Mouse (Mus musculus) embryonic facial prominence, embryonic 12.5 days (tissue): ENCODE measurements around the gene Zfp65. TPM values are rescaled to one million over a fixed set of nuclear protein-coding genes. Genes with fewer than 3 reads are reported as not detected.
"Not testable (repeated sequence)": the region's sequence is repeated elsewhere in the genome, so short reads cannot be mapped to it uniquely, and the experiment has no call there.

ENCODE experiments used
- ATAC-seq: fragments of 200-750 bp; cut with Nextera tagmentation; 2 replicates; pipeline ENCODE4 v1.8.0; 2017; ENCODE audit not compliant: insufficient number of reproducible peaks, insufficient read depth, low FRiP score, low TSS enrichment
- H3K27ac ChIP-seq: fragments of 300-500 bp; sonication (generic); 2 replicates; pipeline ENCODE4 v1.5.1; 2016; ENCODE audit warnings: mild to moderate bottlenecking
- H3K27me3 ChIP-seq: fragments of 300-500 bp; sonication (generic); 2 replicates; pipeline ENCODE4 v1.6.1; 2016; ENCODE audit warnings: mild to moderate bottlenecking, moderate library complexity
- H3K36me3 ChIP-seq: fragments of 300-500 bp; sonication (generic); 2 replicates; pipeline ENCODE4 v1.6.1; 2016; ENCODE audit warnings: mild to moderate bottlenecking
- H3K4me1 ChIP-seq: fragments of 300-500 bp; sonication (generic); 2 replicates; pipeline ENCODE4 v1.6.1; 2016
- H3K4me2 ChIP-seq: fragments of 300-500 bp; sonication (generic); replicated peaks from 2 replicates; pipeline ENCODE4 v1.6.1; 2016; ENCODE audit warnings: mild to moderate bottlenecking, moderate library complexity
- H3K4me3 ChIP-seq: fragments of 300-500 bp; sonication (generic); 2 replicates; pipeline ENCODE4 v1.5.1; 2016; ENCODE audit warnings: mild to moderate bottlenecking
- H3K9ac ChIP-seq: fragments of 300-500 bp; sonication (generic); 2 replicates; pipeline ENCODE4 v1.6.1; 2016; ENCODE audit warnings: mild to moderate bottlenecking, moderate library complexity
- H3K9me3 ChIP-seq: fragments of 300-500 bp; sonication (generic); 2 replicates; pipeline ENCODE4 v1.6.1; 2016; ENCODE audit warnings: mild to moderate bottlenecking, moderate library complexity
- WGBS: fragments of 180-500 bp; shearing (Covaris S2); methylation state at CpG from one replicate; pipeline ENCODE4 v1.1.7; 2016; 5-methylcytosine and 5-hydroxymethylcytosine counted together
- polyA plus RNA-seq: library from polyadenylated mRNA; unstranded; fragments of >200 nt; fragmentation: Nextera tagmentation; extraction: Ambion mirVana; gene quantifications from 2 replicates; pipeline ENCODE4 v1.2.1, GENCODE M21; 2016

Zfp65 gene
- polyA plus RNA-seq, 1 experiment from 2014 or later, result 10.5 TPM

DNA sequence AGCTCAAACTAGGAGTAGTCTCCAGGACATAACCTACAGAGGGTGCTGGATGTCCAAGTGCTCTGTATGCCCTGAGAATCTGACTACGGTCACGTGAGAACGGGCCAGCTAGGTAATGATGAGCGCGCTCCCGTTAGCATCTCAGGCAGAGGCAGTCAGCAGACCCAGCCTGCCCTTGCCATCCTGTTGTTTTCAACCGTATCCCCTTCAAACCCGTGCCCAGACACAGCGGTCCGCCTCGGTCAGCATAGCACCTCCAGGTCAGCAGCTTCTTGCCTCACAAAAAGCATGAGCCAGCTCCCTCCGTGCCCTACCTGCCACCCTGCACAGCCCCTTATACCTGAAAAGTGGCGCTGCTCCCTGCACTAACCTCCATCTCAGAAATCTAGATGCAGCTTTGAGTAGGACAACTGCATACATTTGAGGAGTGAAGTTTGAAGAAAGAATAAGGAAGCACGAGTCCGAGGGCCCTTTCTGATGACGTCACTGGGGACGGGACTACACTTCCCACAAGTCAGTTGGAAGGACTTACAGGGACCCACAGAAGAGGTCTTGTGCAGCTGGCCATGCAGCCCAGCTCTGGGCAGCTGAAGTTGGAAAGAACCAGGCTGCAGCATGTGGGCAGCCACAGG lies 5.0 kb downstream of the Zfp65 start:
- Histone ChIP-seq H3K27me3 (no peaks in the 10 kb centered on the region), H3K4me1 (peaks cover 8% of the 10 kb centered on the region; the same call in 1 of the 2 replicates), H3K4me2 (peak overlapping the region; percentile 70), H3K4me3 (peak overlapping the region; percentile 68), H3K9me3 (no peaks in the 10 kb centered on the region), H3K36me3 (no peaks in the 10 kb centered on the region), H3K27ac (peak overlapping the region; percentile 48; the same call in 1 of the 2 replicates), H3K9ac (peak overlapping the region; percentile 67)
- peak; percentile 95 for ATAC-seq
- under 1% methylated on average over 17 of the region's 17 CpGs for WGBS

DNA sequence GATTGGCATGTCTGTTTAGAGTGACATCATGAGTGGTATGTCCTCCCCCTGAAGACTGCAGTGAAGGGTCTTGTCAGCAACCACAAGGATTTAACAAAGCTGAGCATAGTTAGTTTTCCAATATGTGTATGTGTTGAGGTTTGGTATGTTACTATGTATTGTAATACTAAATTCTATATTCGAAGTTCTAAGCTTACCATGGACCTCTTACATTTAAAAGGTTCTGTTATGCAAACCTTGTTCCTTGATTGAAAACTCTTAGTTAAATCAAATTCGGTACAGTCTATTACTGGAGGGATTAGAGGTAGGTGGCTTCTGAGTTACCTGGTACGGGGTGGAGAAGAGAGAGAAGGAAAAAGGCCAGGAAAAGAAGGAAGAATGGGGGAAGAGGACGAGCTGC lies 42.0 kb downstream of the Zfp65 start, which contains the start of gene Zfp738:
Gene Zfp738 (minus strand): TSS at position 101 of the 400 bp plus-strand sequence.
- Histone ChIP-seq H3K4me2 (no peak within 1 kb of the TSS), H3K9ac (no peak within 1 kb of the TSS), H3K4me1 (no peaks in the 10 kb centered on the region), H3K4me3 (no peak within 1 kb of the TSS), H3K36me3 (no peaks in the 10 kb centered on the region), H3K27ac (no peak within 1 kb of the TSS), H3K27me3 (no peaks in the 10 kb centered on the region), H3K9me3 (no peaks in the 10 kb centered on the region)
- 76% methylated on average over 4 of the region's 4 CpGs for WGBS
- no peak for ATAC-seq

DNA sequence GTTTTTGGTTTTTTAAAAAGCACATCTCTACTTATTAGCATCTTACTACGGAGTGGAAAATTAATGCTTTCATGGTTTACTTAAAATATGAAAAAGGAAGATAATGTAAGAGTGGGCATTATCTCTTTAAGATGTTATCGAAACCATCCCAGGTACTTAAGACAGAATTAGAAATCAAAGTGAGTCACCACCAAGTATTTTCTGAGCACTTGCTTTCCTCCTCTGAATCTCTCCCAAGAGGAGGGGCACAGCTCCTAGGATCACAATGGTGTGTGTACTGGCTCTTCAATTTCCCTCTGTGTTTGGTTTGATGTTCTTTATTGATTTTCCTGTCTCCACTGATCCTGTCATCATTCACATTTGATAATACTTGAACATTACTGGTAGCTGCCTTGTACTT lies 45.1 kb downstream of the Zfp65 start:
- Histone ChIP-seq H3K4me2 (peak overlapping the region; percentile 61), H3K9ac (peak overlapping the region; percentile 77; the same call in 1 of the 2 replicates), H3K4me3 (peak overlapping the region; percentile 79; the same call in 1 of the 2 replicates)
- 74% methylated on average over 2 of the region's 2 CpGs for WGBS
- not testable (repeated sequence) for H3K27ac ChIP-seq, H3K4me1 ChIP-seq, H3K36me3 ChIP-seq, H3K27me3 ChIP-seq, H3K9me3 ChIP-seq, ATAC-seq

DNA sequence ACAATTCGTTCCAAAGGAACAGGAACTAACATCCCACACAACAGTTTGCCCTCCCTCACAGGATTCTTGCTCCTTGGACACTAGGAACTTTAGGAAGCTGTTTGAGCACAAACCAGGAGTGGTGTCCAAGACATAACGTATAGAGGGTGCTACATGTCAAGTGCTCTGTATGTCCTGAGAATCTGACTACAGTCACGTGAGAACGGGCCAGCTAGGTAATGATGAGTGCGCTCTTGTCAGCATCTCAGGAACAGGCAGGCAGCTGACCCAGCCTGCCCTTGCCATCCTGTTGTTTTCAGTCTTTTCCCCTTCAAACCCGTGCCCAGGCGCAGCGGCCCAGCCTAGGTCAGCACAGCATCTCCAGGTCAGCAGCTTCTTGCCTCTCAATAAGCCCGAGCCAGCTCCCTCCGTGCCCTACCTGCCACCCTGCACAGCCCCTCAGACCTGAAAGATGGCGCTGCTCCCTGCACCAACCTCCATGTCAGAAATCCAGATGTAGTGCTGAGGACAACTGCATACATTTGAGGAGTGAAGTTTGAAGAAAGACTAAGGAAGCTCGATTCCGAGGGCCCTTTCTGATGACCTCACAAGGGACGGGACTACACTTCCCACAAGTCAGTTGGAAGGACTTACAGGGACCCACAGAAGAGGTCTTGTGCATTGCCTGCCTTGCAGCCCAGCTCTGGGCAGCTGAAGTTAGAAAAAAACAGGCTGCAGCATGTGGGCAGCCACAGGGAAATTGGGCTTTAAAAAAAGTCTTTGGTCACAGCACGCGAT lies 45.8 kb downstream of the Zfp65 start:
- Histone ChIP-seq H3K4me3 (peak overlapping the region; percentile 79), H3K9ac (peak overlapping the region; percentile 77), H3K4me2 (peak overlapping the region; percentile 61)
- H3K9me3 ChIP-seq, H3K36me3 ChIP-seq, H3K4me1 ChIP-seq, H3K27me3 ChIP-seq, H3K27ac ChIP-seq: not testable (repeated sequence)
- peak; percentile 100 for ATAC-seq
- WGBS, result 12% methylated on average over 16 of the region's 16 CpGs

DNA sequence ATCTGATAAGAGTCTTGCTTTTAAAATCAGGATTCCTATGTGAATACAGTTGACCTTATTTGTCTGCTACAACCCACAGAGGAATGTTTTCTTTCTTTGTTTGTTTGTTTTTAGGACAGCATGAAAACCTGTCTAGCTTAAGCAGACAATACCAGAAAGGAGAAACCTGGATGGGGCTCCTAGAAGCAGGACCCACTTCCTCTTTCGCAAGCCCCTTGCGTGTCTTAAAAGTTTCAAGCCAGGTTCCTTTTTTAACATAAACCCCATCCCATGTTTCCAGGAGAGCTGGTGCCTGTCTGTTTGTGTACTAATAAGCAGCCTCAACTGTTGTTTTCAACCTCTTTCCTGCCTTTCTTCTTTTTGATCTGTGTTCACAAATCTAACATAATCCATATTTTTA lies 54.1 kb downstream of the Zfp65 start:
- 93% methylated on average over 2 of the region's 2 CpGs for WGBS
- Histone ChIP-seq H3K36me3 (peaks cover 6% of the 10 kb centered on the region), H3K4me3 (no peak overlapping the region), H3K9ac (no peak overlapping the region), H3K4me2 (no peak overlapping the region), H3K4me1 (no peaks in the 10 kb centered on the region), H3K27ac (no peak overlapping the region), H3K9me3 (no peaks in the 10 kb centered on the region), H3K27me3 (no peaks in the 10 kb centered on the region)
- ATAC-seq, result no peak

Other genes with a start within 250 kb of the Zfp65 start
- gene Zfp874b, start 244.9 kb downstream of the Zfp65 start, polyA plus RNA-seq, result 2.9 and 3.8 TPM in 2 replicates
- 22.5 and 24.0 TPM in 2 replicates for gene Zfp58, start 228.6 kb downstream of the Zfp65 start, polyA plus RNA-seq
- not detected in 2 replicates for gene Gm26965, start 203.0 kb downstream of the Zfp65 start, polyA plus RNA-seq
- 25.0 and 25.2 TPM in 2 replicates for gene Zfp87, start 203.0 kb downstream of the Zfp65 start, polyA plus RNA-seq
- gene Zfp748, start 175.3 kb downstream of the Zfp65 start, polyA plus RNA-seq, result 16.9 and 17.0 TPM in 2 replicates
- 5.3 TPM in 2 replicates for gene Zfp729b, start 119.5 kb downstream of the Zfp65 start, polyA plus RNA-seq
- gene Gm49345, start 91.4 kb downstream of the Zfp65 start, polyA plus RNA-seq, result not detected in 2 replicates
- gene Zfp729a, start 91.4 kb downstream of the Zfp65 start, polyA plus RNA-seq, result 3.2 and 3.8 TPM in 2 replicates
- gene Zfp738, start 42.1 kb downstream of the Zfp65 start, polyA plus RNA-seq, result 14.8 and 14.9 TPM in 2 replicates
- gene Zfp85, start 26.1 kb upstream of the Zfp65 start, polyA plus RNA-seq, result 7.5 and 7.7 TPM in 2 replicates
- 3.3 and 3.8 TPM in 2 replicates for gene Zfp493, start 50.5 kb upstream of the Zfp65 start, polyA plus RNA-seq
- 9.2 and 9.6 TPM in 2 replicates for gene Zfp273, start 84.6 kb upstream of the Zfp65 start, polyA plus RNA-seq
- 4.1 and 4.6 TPM in 2 replicates for gene Gm10037, start 101.9 kb upstream of the Zfp65 start, polyA plus RNA-seq
- not detected in 2 replicates for gene BC048507, start 134.2 kb upstream of the Zfp65 start, polyA plus RNA-seq